25 mouse cellular contexts compared by ENCODE assay signal in genomic region chr16:29786540-29786939, GRCm38 (mm10).
DNase-seq lines count a peak whose midpoint lies in the region; ATAC-seq lines count a peak whose summit lies in the region.
"Had no signal": no experiment of that assay in that cellular context is flagged by ENCODE, and none has a peak within 500 bp of the region (broad histone marks: within the 10 kb centered on the region; RNA-seq: fewer than 3 reads in every experiment).

No protein-coding gene starts in this region.

- no peaks in the 10 kb centered on the region for H3K9me3 ChIP-seq in intestine, embryonic 15.5 days
- no peaks in the 10 kb centered on the region for H3K9me3 ChIP-seq in intestine, embryonic 16.5 days (ENCODE audit: control insufficient read depth, low read length)
- H3K9me3 ChIP-seq in kidney, embryonic 16.5 days (ENCODE audit: low read length) = peaks cover 6% of the 10 kb centered on the region; the same call in 1 of the 2 replicates
- H3K9me3 ChIP-seq in midbrain, embryonic 11.5 days (ENCODE audit: control insufficient read depth, low read length) = no peaks in the 10 kb centered on the region; the same call in 1 of the 2 replicates
- H3K9me3 ChIP-seq in midbrain, embryonic 13.5 days = peaks cover 3% of the 10 kb centered on the region; the same call in 1 of the 2 replicates
- H3K9me3 ChIP-seq: embryonic facial prominence, embryonic 12.5 days; embryonic facial prominence, embryonic 15.5 days; hindbrain, embryonic 15.5 days had no signal

- 86% methylated on average over 8 of the region's 8 CpGs for WGBS in intestine, embryonic 15.5 days
- 85% methylated on average over 8 of the region's 8 CpGs for WGBS in intestine, embryonic 16.5 days
- whole genome bisulfite sequencing in kidney, embryonic 16.5 days = 76% methylated on average over 8 of the region's 8 CpGs
- WGBS in midbrain, embryonic 11.5 days = 92% methylated on average over 8 of the region's 8 CpGs
- 88% methylated on average over 8 of the region's 8 CpGs for WGBS in midbrain, embryonic 13.5 days

- ATAC-seq in intestine, embryonic 15.5 days = no peak
- ATAC-seq in intestine, embryonic 16.5 days = no peak
- no peak for ATAC-seq in kidney, embryonic 16.5 days (ENCODE audit: low FRiP score, low TSS enrichment)
- no peak for ATAC-seq in midbrain, embryonic 11.5 days (ENCODE audit: low FRiP score)
- ATAC-seq in midbrain, embryonic 13.5 days = no peak
- ATAC-seq: CD4-positive, CD25-positive, alpha-beta regulatory T cell, adult 4 months; forebrain, embryonic 14.5 days; forebrain, postnatal 0 days had no signal

- H3K27me3 ChIP-seq in intestine, embryonic 15.5 days (replicated peaks) = no peaks in the 10 kb centered on the region
- H3K27me3 ChIP-seq in intestine, embryonic 16.5 days (replicated peaks; ENCODE audit: control insufficient read depth, insufficient read depth, low read length) = no peaks in the 10 kb centered on the region
- H3K27me3 ChIP-seq in kidney, embryonic 16.5 days (ENCODE audit: insufficient read depth, low read length) = no peaks in the 10 kb centered on the region
- H3K27me3 ChIP-seq in midbrain, embryonic 11.5 days (ENCODE audit: control insufficient read depth, insufficient read depth, low read length) = 0 out of 2 replicates have a peak, but pooled peaks cover 2% of the 10 kb centered on the region
- H3K27me3 ChIP-seq in midbrain, embryonic 13.5 days = peaks cover 18% of the 10 kb centered on the region
- H3K27me3 ChIP-seq: embryonic facial prominence, embryonic 12.5 days; embryonic facial prominence, embryonic 15.5 days had no signal

- no peaks in the 10 kb centered on the region for H3K36me3 ChIP-seq in intestine, embryonic 15.5 days
- H3K36me3 ChIP-seq in intestine, embryonic 16.5 days (ENCODE audit: control insufficient read depth, insufficient read depth, low read length) = no peaks in the 10 kb centered on the region
- no peaks in the 10 kb centered on the region for H3K36me3 ChIP-seq in kidney, embryonic 16.5 days (ENCODE audit: insufficient read depth, low read length)
- no peaks in the 10 kb centered on the region for H3K36me3 ChIP-seq in midbrain, embryonic 11.5 days (ENCODE audit: control insufficient read depth, insufficient read depth, low read length)
- no peaks in the 10 kb centered on the region for H3K36me3 ChIP-seq in midbrain, embryonic 13.5 days
- H3K36me3 ChIP-seq: embryonic facial prominence, embryonic 12.5 days; embryonic facial prominence, embryonic 15.5 days; heart, embryonic 13.5 days; hindbrain, embryonic 15.5 days had no signal

- H3K9ac ChIP-seq in intestine, embryonic 15.5 days = no peak overlapping the region
- H3K9ac ChIP-seq in intestine, embryonic 16.5 days (ENCODE audit: low read depth, low read length) = no peak overlapping the region
- H3K9ac ChIP-seq in kidney, embryonic 16.5 days (replicated peaks; ENCODE audit: low read length) = no peak overlapping the region
- no peak overlapping the region for H3K9ac ChIP-seq in midbrain, embryonic 11.5 days (ENCODE audit: low read length)
- no peak overlapping the region for H3K9ac ChIP-seq in midbrain, embryonic 13.5 days (replicated peaks)
- H3K9ac ChIP-seq: embryonic facial prominence, embryonic 12.5 days; embryonic facial prominence, embryonic 15.5 days; forebrain, postnatal 0 days; heart, embryonic 13.5 days; hindbrain, embryonic 15.5 days had no signal

- DNase-seq in kidney, adult 18-20 months = no peak
- DNase-seq in midbrain, embryonic 11.5 days (ENCODE audit: low spot score, missing footprints) = peak; percentile 72
- no peak for DNase-seq in right cerebral cortex, adult 18-20 months
- DNase-seq: adrenal gland, adult 2 months; adrenal gland, postnatal 14 days; cerebellum, adult 11 months; cerebellum, adult 2 months; cerebellum, adult 9-11 months; cerebellum, postnatal 25 days; forebrain, postnatal 0 days; gastrocnemius, adult 2 months; gastrocnemius, postnatal 14 days; heart, adult 11 months; heart, postnatal 14 days; heart, postnatal 4 days had no signal

- peak overlapping the region; percentile 18; the same call in 1 of the 2 replicates for H3K4me2 ChIP-seq in intestine, embryonic 15.5 days (replicated peaks)
- no peak overlapping the region for H3K4me2 ChIP-seq in intestine, embryonic 16.5 days (ENCODE audit: low read depth, low read length)
- no peak overlapping the region for H3K4me2 ChIP-seq in kidney, embryonic 16.5 days (replicated peaks; ENCODE audit: low read depth, low read length)
- no peak overlapping the region for H3K4me2 ChIP-seq in midbrain, embryonic 11.5 days
- H3K4me2 ChIP-seq in midbrain, embryonic 13.5 days (replicated peaks) = no peak overlapping the region
- H3K4me2 ChIP-seq: embryonic facial prominence, embryonic 12.5 days; embryonic facial prominence, embryonic 15.5 days; heart, embryonic 13.5 days; hindbrain, embryonic 15.5 days had no signal

- H3K4me1 ChIP-seq in intestine, embryonic 15.5 days (replicated peaks) = peaks cover 13% of the 10 kb centered on the region
- H3K4me1 ChIP-seq in intestine, embryonic 16.5 days (ENCODE audit: control insufficient read depth, insufficient read depth, low read length) = peaks cover 25% of the 10 kb centered on the region
- peaks cover 6% of the 10 kb centered on the region; the same call in 1 of the 2 replicates for H3K4me1 ChIP-seq in kidney, embryonic 16.5 days (ENCODE audit: insufficient read depth, low read length)
- no peaks in the 10 kb centered on the region for H3K4me1 ChIP-seq in midbrain, embryonic 11.5 days (ENCODE audit: control insufficient read depth, insufficient read depth, low read length)
- no peaks in the 10 kb centered on the region for H3K4me1 ChIP-seq in midbrain, embryonic 13.5 days (replicated peaks)
- H3K4me1 ChIP-seq: hindbrain, embryonic 15.5 days had no signal

- H3K4me3 ChIP-seq in intestine, embryonic 15.5 days (replicated peaks) = no peak overlapping the region
- H3K4me3 ChIP-seq in intestine, embryonic 16.5 days (ENCODE audit: low read length) = no peak overlapping the region
- H3K4me3 ChIP-seq in kidney, embryonic 16.5 days (ENCODE audit: low read length) = no peak overlapping the region
- H3K4me3 ChIP-seq in midbrain, embryonic 11.5 days (ENCODE audit: low read depth, low read length) = no peak overlapping the region
- H3K4me3 ChIP-seq in midbrain, embryonic 13.5 days (replicated peaks) = no peak overlapping the region
- H3K4me3 ChIP-seq: embryonic facial prominence, embryonic 12.5 days; embryonic facial prominence, embryonic 15.5 days; gastrocnemius, adult 2 months; heart, embryonic 13.5 days; hindbrain, embryonic 15.5 days had no signal

- H3K27ac ChIP-seq in intestine, embryonic 15.5 days = no peak overlapping the region
- H3K27ac ChIP-seq in intestine, embryonic 16.5 days (ENCODE audit: low read length) = no peak overlapping the region
- H3K27ac ChIP-seq in kidney, embryonic 16.5 days (ENCODE audit: low read length) = peak overlapping the region; percentile 89
- no peak overlapping the region for H3K27ac ChIP-seq in midbrain, embryonic 11.5 days (ENCODE audit: low read depth, low read length)
- H3K27ac ChIP-seq in midbrain, embryonic 13.5 days = no peak overlapping the region
- H3K27ac ChIP-seq: embryonic facial prominence, embryonic 12.5 days; embryonic facial prominence, embryonic 15.5 days; gastrocnemius, adult 2 months; heart, embryonic 13.5 days; hindbrain, embryonic 15.5 days had no signal
